ENCODE assay signal across 10 mouse cellular contexts in the genomic region with DNA sequence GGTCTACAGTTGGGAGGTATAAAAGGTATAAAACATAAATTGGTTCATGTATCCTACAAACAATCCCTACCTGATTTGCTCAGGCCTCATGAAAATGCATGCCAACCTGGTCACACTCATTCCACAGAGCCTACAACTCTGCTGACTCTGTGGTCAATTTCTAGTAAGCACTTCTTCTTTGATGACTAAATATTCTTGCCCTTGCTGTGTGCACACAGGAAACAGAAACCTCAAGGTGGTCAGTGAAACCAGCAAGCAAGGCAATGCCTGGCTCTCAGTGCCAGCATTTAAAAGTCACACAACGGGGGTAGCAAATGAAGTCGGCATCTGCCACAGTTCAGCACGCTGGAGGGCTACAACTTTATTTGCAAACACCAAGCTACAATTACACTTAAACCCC. TPM values are rescaled to one million over a fixed set of nuclear protein-coding genes. Genes with fewer than 3 reads are reported as not detected.
DNase-seq lines count a peak whose midpoint lies in the region; ATAC-seq and TF ChIP-seq lines count a peak whose summit lies in the region.
"Had no signal": no experiment of that assay in that cellular context is flagged by ENCODE, and none has a peak within 500 bp of the region (broad histone marks: within the 10 kb centered on the region; RNA-seq: fewer than 3 reads in every experiment).

No protein-coding gene starts in this region.

- no peak for DNase-seq in heart, postnatal 0 days (ENCODE audit: low spot score)
- DNase-seq in heart, postnatal 14 days, result no peak
- no peak for DNase-seq in B cell, adult 2 months
- no peak for DNase-seq in thymus, postnatal 4 days
- DNase-seq in left cerebral cortex, adult 9 months (ENCODE audit: low spot score in 2 of 2), result no peak
- DNase-seq: lung, adult 2 months had no signal

- peak overlapping the region; percentile 93 for H3K4me2 ChIP-seq in heart, postnatal 0 days (ENCODE audit: low read depth, low read length)
- H3K4me2 ChIP-seq in embryonic facial prominence, embryonic 12.5 days (replicated peaks), result peak overlapping the region; percentile 37
- peak overlapping the region; percentile 74 for H3K4me2 ChIP-seq in hindbrain, embryonic 15.5 days
- peak overlapping the region; percentile 24 for H3K4me2 ChIP-seq in myocyte (ENCODE audit: low read depth)

- peak overlapping the region; percentile 26; the same call in 1 of the 2 replicates for H3K9ac ChIP-seq in heart, postnatal 0 days (replicated peaks; ENCODE audit: low read depth, low read length)
- no peak overlapping the region for H3K9ac ChIP-seq in embryonic facial prominence, embryonic 12.5 days
- peak overlapping the region; percentile 53 for H3K9ac ChIP-seq in hindbrain, embryonic 15.5 days

- peaks cover 4% of the 10 kb centered on the region; the same call in 1 of the 2 replicates for H3K36me3 ChIP-seq in heart, postnatal 0 days (replicated peaks; ENCODE audit: control insufficient read depth, insufficient read depth, low read length)
- H3K36me3 ChIP-seq in embryonic facial prominence, embryonic 12.5 days, result peaks cover 16% of the 10 kb centered on the region; the same call in 1 of the 2 replicates
- H3K36me3 ChIP-seq in hindbrain, embryonic 15.5 days, result peaks cover 3% of the 10 kb centered on the region; the same call in 1 of the 2 replicates
- H3K36me3 ChIP-seq in myocyte (ENCODE audit: control insufficient read depth, insufficient read depth), result no peaks in the 10 kb centered on the region

- peaks cover 21% of the 10 kb centered on the region for H3K4me1 ChIP-seq in heart, postnatal 0 days (ENCODE audit: control insufficient read depth, insufficient read depth)
- peaks cover 19% of the 10 kb centered on the region for H3K4me1 ChIP-seq in embryonic facial prominence, embryonic 12.5 days
- peaks cover 43% of the 10 kb centered on the region for H3K4me1 ChIP-seq in hindbrain, embryonic 15.5 days (replicated peaks)

- H3ac ChIP-seq in myocyte (ENCODE audit: control insufficient read depth, insufficient read length), result no peak overlapping the region

- no peak for TF ChIP-seq POLR2A in myocyte (IDR thresholded peaks at IDR 0.05; ENCODE audit: insufficient read length, low read depth)

- ATAC-seq in heart, postnatal 0 days (ENCODE audit: insufficient read depth, low read depth), result no peak
- ATAC-seq in embryonic facial prominence, embryonic 12.5 days (ENCODE audit: insufficient number of reproducible peaks, insufficient read depth, low FRiP score, low TSS enrichment), result no peak
- no peak for ATAC-seq in hindbrain, embryonic 15.5 days (ENCODE audit: low FRiP score, low read depth)
- ATAC-seq: inflammation-experienced regulatory T-cells, adult 6 months had no signal

- H3K9me3 ChIP-seq in heart, postnatal 0 days (replicated peaks; ENCODE audit: control insufficient read depth, low read length), result 0 out of 2 replicates have a peak, but pooled peaks cover 3% of the 10 kb centered on the region
- H3K9me3 ChIP-seq in embryonic facial prominence, embryonic 12.5 days, result 0 out of 2 replicates have a peak, but pooled peaks cover 3% of the 10 kb centered on the region
- H3K9me3 ChIP-seq in hindbrain, embryonic 15.5 days, result no peaks in the 10 kb centered on the region

- H3K27ac ChIP-seq in heart, postnatal 0 days (ENCODE audit: low read depth), result peak overlapping the region; percentile 61
- no peak overlapping the region for H3K27ac ChIP-seq in embryonic facial prominence, embryonic 12.5 days
- peak overlapping the region; percentile 98 for H3K27ac ChIP-seq in hindbrain, embryonic 15.5 days (replicated peaks)

- H3K4me3 ChIP-seq in heart, postnatal 0 days (ENCODE audit: low read depth, low read length), result peak overlapping the region; percentile 63
- peak overlapping the region; percentile 9; the same call in 1 of the 2 replicates for H3K4me3 ChIP-seq in embryonic facial prominence, embryonic 12.5 days
- peak overlapping the region; percentile 54 for H3K4me3 ChIP-seq in hindbrain, embryonic 15.5 days
- H3K4me3 ChIP-seq in myocyte, result no peak overlapping the region

- no peak for TF ChIP-seq CTCF in heart, postnatal 0 days (IDR thresholded peaks at IDR 0.05; ENCODE audit: low read depth)

- H3K79me2 ChIP-seq in myocyte (ENCODE audit: control insufficient read depth, insufficient read depth), result no peaks in the 10 kb centered on the region

- intact Hi-C loops in heart, postnatal 14 days (cut with DNase I), result no loop called here

- TF ChIP-seq EP300 in heart, postnatal 0 days (IDR thresholded peaks at IDR 0.05; ENCODE audit: low read depth), result no peak

- WGBS in heart, postnatal 0 days, result 31% methylated on average over 3 of the region's 3 CpGs
- 77% methylated on average over 3 of the region's 3 CpGs for WGBS in embryonic facial prominence, embryonic 12.5 days
- 44% methylated on average over 3 of the region's 3 CpGs for WGBS in hindbrain, embryonic 15.5 days

- H3K27me3 ChIP-seq in heart, postnatal 0 days (ENCODE audit: control insufficient read depth, insufficient read depth, low read length), result no peaks in the 10 kb centered on the region
- H3K27me3 ChIP-seq in embryonic facial prominence, embryonic 12.5 days, result no peaks in the 10 kb centered on the region
- no peaks in the 10 kb centered on the region for H3K27me3 ChIP-seq in hindbrain, embryonic 15.5 days
- no peaks in the 10 kb centered on the region for H3K27me3 ChIP-seq in myocyte (ENCODE audit: control insufficient read depth, insufficient read depth, insufficient read length)

TF ChIP-seq in myocyte, 11 proteins besides CTCF, POLR2A, EP300 and RAD21:
- no peak for TF ChIP-seq MYOD1 (IDR thresholded peaks at IDR 0.05; ENCODE audit: control insufficient read depth in 1 of 3, insufficient read length in 2 of 3, low read depth in 2 of 3)
- no peak for TF ChIP-seq MAX (IDR thresholded peaks at IDR 0.05; ENCODE audit: low read depth)
- TF ChIP-seq MYOG (IDR thresholded peaks at IDR 0.05; ENCODE audit: control insufficient read depth in 1 of 3, insufficient read depth in 1 of 3, insufficient read length in 2 of 3, low read depth in 2 of 3), result no peak
- TF ChIP-seq REST (IDR thresholded peaks at IDR 0.05; ENCODE audit: insufficient read depth, insufficient read length), result no peak
- no peak for TF ChIP-seq TCF3 (IDR thresholded peaks at IDR 0.05; ENCODE audit: insufficient read length, low read depth)
- TF ChIP-seq SRF (IDR thresholded peaks at IDR 0.05; ENCODE audit: control insufficient read depth, insufficient read length, low read depth), result no peak
- TF ChIP-seq USF1 (IDR thresholded peaks at IDR 0.05; ENCODE audit: low read depth), result no peak
- no peak for TF ChIP-seq POLR2AphosphoS2 (IDR thresholded peaks at IDR 0.05; ENCODE audit: insufficient read length, low read depth)
- no peak for TF ChIP-seq CEBPB (IDR thresholded peaks at IDR 0.05; ENCODE audit: insufficient read depth, poor library complexity, severe bottlenecking)
- no peak for TF ChIP-seq TCF12 (IDR thresholded peaks at IDR 0.05; ENCODE audit: insufficient read depth, poor library complexity, severe bottlenecking)
- TF ChIP-seq E2F4 (IDR thresholded peaks at IDR 0.05; ENCODE audit: insufficient read depth), result no peak

RNA-seq across cellular contexts. Expression of a gene that starts 45.2 kb away (rescaled TPM):
- 12.8 and 17.3 TPM in 2 replicates for total RNA-seq in heart, postnatal 0 days (2014; rRNA removed; ENCODE audit: low replicate concordance)
- 18.8 and 19.9 TPM in 2 replicates for polyA plus RNA-seq in heart, postnatal 0 days (2015; fragmentation: Nextera tagmentation; extraction: Ambion mirVana)
- total RNA-seq in heart, postnatal 14 days (2021), result 10 to 100 TPM; 19.2 to 21.2 TPM
- polyA plus RNA-seq in embryonic facial prominence, embryonic 12.5 days (2016; fragmentation: Nextera tagmentation; extraction: Ambion mirVana), result 30.8 and 31.7 TPM in 2 replicates
- polyA plus RNA-seq in hindbrain, embryonic 15.5 days (2015; fragmentation: Nextera tagmentation; extraction: Ambion mirVana), result 35.1 and 37.7 TPM in 2 replicates
- polyA plus RNA-seq in myocyte (2012; fragmentation: generic; extraction: Trizol), result 0.48 TPM

RNA-seq across cellular contexts. Expression of a gene that starts 56.9 kb away (rescaled TPM):
- 15.3 and 35.4 TPM in 2 replicates for total RNA-seq in heart, postnatal 0 days (2014; rRNA removed; ENCODE audit: low replicate concordance)
- 14.8 and 19.6 TPM in 2 replicates for polyA plus RNA-seq in heart, postnatal 0 days (2015; fragmentation: Nextera tagmentation; extraction: Ambion mirVana)
- total RNA-seq in heart, postnatal 14 days (2021), result 10 to 100 TPM; 21.9 to 22.3 TPM
- polyA plus RNA-seq in embryonic facial prominence, embryonic 12.5 days (2016; fragmentation: Nextera tagmentation; extraction: Ambion mirVana), result 10.1 and 10.8 TPM in 2 replicates
- 13.7 and 16.1 TPM in 2 replicates for polyA plus RNA-seq in hindbrain, embryonic 15.5 days (2015; fragmentation: Nextera tagmentation; extraction: Ambion mirVana)
- polyA plus RNA-seq in myocyte (2012; fragmentation: generic; extraction: Trizol), result 5.8 TPM

Comparison
In these comparisons a context has a peak if more than half of its experiments do, and no peak if none do; other contexts are left out.
1. H3K4me2 ChIP-seq: peak in every context shown above with its lines; median percentile 93 in heart, postnatal 0 days; 74 in hindbrain, embryonic 15.5 days; 37 in embryonic facial prominence, embryonic 12.5 days; 24 in myocyte.
2. RNA of a gene that starts 45.2 kb away (polyA plus RNA-seq): 35.1 to 37.7 TPM in hindbrain, embryonic 15.5 days, 30.8 to 31.7 TPM in embryonic facial prominence, embryonic 12.5 days and 18.8 to 19.9 TPM in heart, postnatal 0 days; 0.48 TPM in myocyte (single experiment); every median in the first group is over 10 times any median in the second.